Mouse (Mus musculus) heart, postnatal 0 days (tissue): ENCODE data around the gene Fam183b. TPM values are rescaled to one million over a fixed set of nuclear protein-coding genes. Genes with fewer than 3 reads are reported as not detected.

Source experiments
- ATAC-seq: fragments of 200-750 bp; cut with Nextera tagmentation; 2 replicates; pipeline ENCODE4 v1.8.0; 2017; ENCODE audit warnings: low read depth, moderate number of reproducible peaks, moderate library complexity; ENCODE audit not compliant: insufficient read depth
- DNase-seq: peaks from one replicate; pipeline ENCODE4 v3.0.0-alpha.2; 2016; ENCODE audit warnings: low spot score
- H3K27ac ChIP-seq: fragments of 300-500 bp; sonication (generic); 2 replicates; pipeline ENCODE4 v1.5.1; 2014; ENCODE audit warnings: low read depth, mild to moderate bottlenecking
- H3K27me3 ChIP-seq: fragments of 300-500 bp; sonication (generic); 2 replicates; pipeline ENCODE4 v1.6.1; 2014; ENCODE audit warnings: low read length, mixed read lengths; ENCODE audit not compliant: control insufficient read depth, insufficient read depth
- H3K36me3 ChIP-seq: fragments of 300-500 bp; sonication (generic); replicated peaks from 2 replicates; pipeline ENCODE4 v1.6.1; 2014; ENCODE audit warnings: low read length, mixed read lengths; ENCODE audit not compliant: control insufficient read depth, insufficient read depth
- H3K4me1 ChIP-seq: fragments of 300-500 bp; sonication (generic); 2 replicates; pipeline ENCODE4 v1.6.1; 2014; ENCODE audit warnings: antibody characterized with exemption; ENCODE audit not compliant: control insufficient read depth, insufficient read depth
- H3K4me2 ChIP-seq: fragments of 300-500 bp; sonication (generic); 2 replicates; pipeline ENCODE4 v1.6.1; 2014; ENCODE audit warnings: low read depth, mild to moderate bottlenecking, low read length, moderate library complexity
- H3K4me3 ChIP-seq: fragments of 300-500 bp; sonication (generic); 2 replicates; pipeline ENCODE4 v1.5.1; 2014; ENCODE audit warnings: low read depth, low read length
- H3K9ac ChIP-seq: fragments of 300-500 bp; sonication (generic); replicated peaks from 2 replicates; pipeline ENCODE4 v1.6.1; 2014; ENCODE audit warnings: low read depth, low read length, mixed read lengths
- H3K9me3 ChIP-seq: fragments of 300-500 bp; sonication (generic); replicated peaks from 2 replicates; pipeline ENCODE4 v1.6.1; 2016; ENCODE audit warnings: low read length; ENCODE audit not compliant: control insufficient read depth
- CTCF ChIP-seq: IDR thresholded peaks from 2 replicates; pipeline ENCODE4 v1.5.1; 2016; ENCODE audit warnings: antibody characterized with exemption, control low read depth, low read depth
- EP300 ChIP-seq: IDR thresholded peaks from 2 replicates; pipeline ENCODE4 v1.6.1; 2016; ENCODE audit warnings: antibody characterized with exemption, low read depth
- WGBS: fragments of 180-500 bp; shearing (Covaris S2); extraction: QIAGEN DNeasy Blood & Tissue Kit; methylation state at CpG from one replicate; pipeline ENCODE4 v1.1.7; 2014; 5-methylcytosine and 5-hydroxymethylcytosine counted together
- polyA plus RNA-seq: library from polyadenylated mRNA; unstranded; fragments of >200 nt; fragmentation: Nextera tagmentation; extraction: Ambion mirVana; gene quantifications from 2 replicates; pipeline ENCODE4 v1.2.1, GENCODE M21; 2015
- total RNA-seq: library from RNA; depleted of rRNA; stranded (reverse); fragments of >200 nt; gene quantifications from 2 replicates; pipeline ENCODE4 v1.2.3, GENCODE M21; 2014; ENCODE audit warnings: low replicate concordance

The Fam183b gene
- total and polyA plus RNA-seq, 2 experiments from 2014 or later, result 0.87 TPM; not detected in 1

- 76% methylated on average over 4 of the region's 4 CpGs for WGBS
- Histone ChIP-seq H3K27ac (no peak overlapping the region), H3K4me1 (no peaks in the 10 kb centered on the region), H3K9me3 (no peaks in the 10 kb centered on the region), H3K4me3 (no peak overlapping the region), H3K4me2 (no peak overlapping the region), H3K9ac (no peak overlapping the region), H3K36me3 (no peaks in the 10 kb centered on the region), H3K27me3 (no peaks in the 10 kb centered on the region)
- DNase-seq, result no peak
- no peak for ATAC-seq
- TF ChIP-seq CTCF, result no peak
- TF ChIP-seq EP300, result no peak
These were observed 2.1 kb upstream of the Fam183b start for GRCm38 (mm10) chr11:58803871-58804270.

GRCm38 (mm10) chr11:58799747-58800146 is 2.0 kb downstream of the Fam183b start:
- WGBS, result 69% methylated on average over 5 of the region's 5 CpGs
- H3K4me2 ChIP-seq, result no peak overlapping the region
- H3K9ac ChIP-seq, result no peak overlapping the region
- H3K9me3 ChIP-seq, result no peaks in the 10 kb centered on the region
- ATAC-seq (no peak), DNase-seq (no peak)
- H3K36me3 ChIP-seq, result no peaks in the 10 kb centered on the region
- no peak overlapping the region for H3K4me3 ChIP-seq
- no peaks in the 10 kb centered on the region for H3K4me1 ChIP-seq
- no peaks in the 10 kb centered on the region for H3K27me3 ChIP-seq
- no peak overlapping the region for H3K27ac ChIP-seq
- TF ChIP-seq EP300 (no peak), CTCF (no peak)

GRCm38 (mm10) chr11:58796850-58797249 is 4.9 kb downstream of the Fam183b start:
- no peaks in the 10 kb centered on the region for H3K9me3 ChIP-seq
- H3K4me3 ChIP-seq, result no peak overlapping the region
- H3K27ac ChIP-seq, result no peak overlapping the region
- H3K4me2 ChIP-seq, result no peak overlapping the region
- H3K27me3 ChIP-seq, result no peaks in the 10 kb centered on the region
- TF ChIP-seq CTCF (no peak), EP300 (no peak)
- no peak overlapping the region for H3K9ac ChIP-seq
- 65% methylated on average over 7 of the region's 7 CpGs for WGBS
- no peaks in the 10 kb centered on the region for H3K4me1 ChIP-seq
- no peaks in the 10 kb centered on the region for H3K36me3 ChIP-seq
- DNase-seq, result no peak
- ATAC-seq, result no peak

GRCm38 (mm10) chr11:58795856-58796255 is 5.9 kb downstream of the Fam183b start:
- Histone ChIP-seq H3K9ac (no peak overlapping the region), H3K4me1 (no peaks in the 10 kb centered on the region), H3K27me3 (no peaks in the 10 kb centered on the region), H3K27ac (no peak overlapping the region), H3K36me3 (no peaks in the 10 kb centered on the region), H3K9me3 (no peaks in the 10 kb centered on the region), H3K4me3 (no peak overlapping the region), H3K4me2 (no peak overlapping the region)
- no peak for DNase-seq
- TF ChIP-seq CTCF (no peak), EP300 (no peak)
- WGBS, result 80% methylated on average over 2 of the region's 2 CpGs
- ATAC-seq, result no peak

- no peak overlapping the region for H3K9ac ChIP-seq
- H3K27ac ChIP-seq, result no peak overlapping the region
- no peak for ATAC-seq
- no peak overlapping the region for H3K4me3 ChIP-seq
- 54% methylated on average over 6 of the region's 6 CpGs for WGBS
- no peaks in the 10 kb centered on the region for H3K36me3 ChIP-seq
- H3K4me2 ChIP-seq, result no peak overlapping the region
- H3K9me3 ChIP-seq, result no peaks in the 10 kb centered on the region
- no peak for DNase-seq
- no peaks in the 10 kb centered on the region for H3K27me3 ChIP-seq
- H3K4me1 ChIP-seq, result no peaks in the 10 kb centered on the region
- TF ChIP-seq CTCF (no peak), EP300 (no peak)
These were observed 11.1 kb downstream of the Fam183b start for GRCm38 (mm10) chr11:58790646-58791045.

- no peak overlapping the region for H3K9ac ChIP-seq
- H3K36me3 ChIP-seq, result no peaks in the 10 kb centered on the region
- H3K4me1 ChIP-seq, result no peaks in the 10 kb centered on the region
- H3K9me3 ChIP-seq, result no peaks in the 10 kb centered on the region
- DNase-seq, result no peak
- H3K27me3 ChIP-seq, result no peaks in the 10 kb centered on the region
- 38% methylated on average over 2 of the region's 2 CpGs for WGBS
- no peak overlapping the region for H3K27ac ChIP-seq
- TF ChIP-seq EP300, result no peak
- TF ChIP-seq CTCF, result no peak
- H3K4me3 ChIP-seq, result no peak overlapping the region
- no peak for ATAC-seq
- no peak overlapping the region for H3K4me2 ChIP-seq
These were observed 11.7 kb downstream of the Fam183b start for GRCm38 (mm10) chr11:58790053-58790452.
